Mouse (Mus musculus) E14TG2a.4 (cell line): Measurements from ENCODE around the gene Ppdpf.

ENCODE experiments used
- CTCF ChIP-seq: conservative IDR thresholded peaks from 2 replicates; pipeline ENCODE4 v1.5.1; 2014; ENCODE audit warnings: low read length
- NANOG ChIP-seq: IDR thresholded peaks from 2 replicates; pipeline ENCODE4 v1.6.1; 2014; ENCODE audit warnings: borderline replicate concordance, low read length, mixed read lengths
- POU5F1 ChIP-seq: IDR thresholded peaks from 2 replicates; pipeline ENCODE4 v1.6.1; 2014; ENCODE audit warnings: low read length, borderline replicate concordance

- no peak for TF ChIP-seq CTCF
- TF ChIP-seq POU5F1, result no peak
- TF ChIP-seq NANOG, result no peak
Measured at GRCm38 (mm10) chr2:181154831-181155415, 32.1 kb upstream of the Ppdpf start.
